Mouse (Mus musculus) brain, embryonic 14.5 days (tissue): ENCODE results near the gene Dhx58.

Experiments
- CTCF ChIP-seq: fragments of 200-500 bp; IDR thresholded peaks from 2 replicates; pipeline ENCODE4 v1.5.1; 2012; ENCODE audit warnings: inconsistent platforms, mild to moderate bottlenecking, moderate library complexity, borderline replicate concordance; ENCODE audit not compliant: insufficient read depth, insufficient read length; ENCODE audit errors: extremely low read depth
- POLR2A ChIP-seq: fragments of 200-500 bp; IDR thresholded peaks from 2 replicates; pipeline ENCODE4 v1.6.1; 2012; ENCODE audit warnings: mild to moderate bottlenecking, inconsistent platforms, borderline replicate concordance; ENCODE audit not compliant: poor library complexity, insufficient read depth, insufficient read length, severe bottlenecking; ENCODE audit errors: extremely low read depth

GRCm38 (mm10) chr11:100716649-100717048 lies 12.6 kb upstream of the Dhx58 start:
- TF ChIP-seq CTCF (no peak), POLR2A (no peak)
